Mouse (Mus musculus): ENCODE measurements at regions not wholly inside any gene's neighbourhood (a gene's known extent, or its start where the extent isn't known, plus 50 kb on each side); places are given as distances from the start of the nearest gene placed in this dataset.
A peak's percentile ranks its signal among the peaks of the same experiment; 100 is the strongest.

DNA sequence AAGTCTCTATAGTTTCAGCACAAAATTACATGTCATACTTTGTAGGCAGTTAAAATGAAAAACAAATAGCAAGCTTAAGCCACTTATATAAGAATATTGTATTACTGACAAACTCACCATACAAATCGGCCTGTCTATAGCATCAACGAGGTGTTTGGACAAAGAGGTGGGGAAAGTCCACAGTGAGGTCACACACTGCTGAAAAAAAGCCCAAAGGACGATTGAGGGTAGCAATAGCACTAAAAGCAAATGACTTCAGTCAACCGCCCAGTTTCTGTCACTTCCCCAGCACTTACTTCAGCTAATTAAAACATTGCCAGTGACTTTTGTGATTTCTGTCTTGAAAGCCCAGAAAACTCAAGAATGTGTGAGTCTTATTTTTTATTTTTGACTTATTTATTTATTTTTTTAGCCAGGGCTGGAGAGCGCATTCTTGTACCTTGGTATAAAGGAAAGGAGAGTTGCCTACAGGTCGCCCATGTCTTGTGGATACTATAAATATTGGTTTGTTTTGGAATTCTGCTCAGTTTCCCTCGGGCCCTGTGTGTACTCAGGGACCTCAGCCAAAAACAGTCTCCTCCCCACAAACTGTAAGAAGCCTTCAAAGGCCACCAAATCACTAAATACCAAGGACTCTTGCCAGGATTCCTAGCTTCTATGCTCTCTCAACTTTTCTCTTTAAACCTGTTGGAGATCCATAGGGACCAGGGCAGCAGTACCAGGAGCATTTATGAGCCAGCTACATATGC is 71.2 kb upstream of the 4933415F23Rik start:
- Histone ChIP-seq H3K9ac (replicated peaks) (no peak overlapping the region), H3K4me3 (replicated peaks) (no peak overlapping the region), H3K36me3 (no peaks in the 10 kb centered on the region), H3K27me3 (replicated peaks) (no peaks in the 10 kb centered on the region), H3K27ac (replicated peaks) (no peak overlapping the region), H3K9me3 (replicated peaks) (no peaks in the 10 kb centered on the region), H3K4me2 (no peak overlapping the region), H3K4me1 (no peaks in the 10 kb centered on the region)
- WGBS = 68% methylated on average over 7 of the region's 7 CpGs
- ATAC-seq (ENCODE audit: low FRiP score) = no peak

DNA sequence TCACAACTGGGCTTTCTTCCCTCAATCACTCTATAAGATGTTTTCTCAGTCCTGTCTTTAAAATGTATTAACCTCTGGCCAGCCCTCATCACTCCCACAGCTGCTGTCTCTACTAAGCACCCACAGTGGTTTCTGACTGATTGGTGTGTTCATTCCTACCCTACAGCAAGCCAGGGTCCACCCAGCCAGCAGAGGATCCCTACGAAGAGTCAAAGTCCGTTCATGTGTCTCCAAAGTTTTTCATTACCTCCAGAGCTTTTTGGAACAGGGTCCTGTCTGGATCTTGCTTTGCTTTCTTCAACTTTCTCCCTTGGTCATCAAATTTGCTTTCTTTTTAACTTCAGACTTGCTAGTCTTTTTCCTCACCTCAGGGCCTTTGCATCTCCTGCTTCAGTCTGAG is 69.3 kb upstream of the 4933415F23Rik start:
- Histone ChIP-seq H3K36me3 (no peaks in the 10 kb centered on the region), H3K4me1 (no peaks in the 10 kb centered on the region), H3K9me3 (replicated peaks) (no peaks in the 10 kb centered on the region), H3K4me2 (no peak overlapping the region), H3K27me3 (replicated peaks) (no peaks in the 10 kb centered on the region), H3K4me3 (replicated peaks) (no peak overlapping the region), H3K9ac (replicated peaks) (no peak overlapping the region), H3K27ac (replicated peaks) (no peak overlapping the region)
- 98% methylated on average over 2 of the region's 2 CpGs for WGBS
- no peak for ATAC-seq (ENCODE audit: low FRiP score)

DNA sequence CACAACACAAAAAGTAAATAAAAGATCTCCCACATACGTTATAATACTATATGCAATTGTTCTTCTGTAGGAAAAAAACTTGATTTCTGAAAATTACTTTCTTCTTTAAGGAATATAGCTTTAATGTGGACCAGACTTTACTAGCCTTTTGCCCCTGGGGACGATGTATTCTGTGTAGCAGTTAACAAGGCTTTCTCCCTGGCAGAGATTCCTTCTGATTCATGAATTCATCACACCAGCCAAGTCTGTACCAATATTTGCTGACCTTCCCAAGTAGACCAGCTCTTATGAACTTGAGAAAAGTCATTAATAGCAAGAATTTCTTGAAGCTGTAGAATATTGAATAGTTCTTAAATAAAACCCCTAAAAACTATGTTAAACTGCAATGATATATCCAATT is 68.7 kb upstream of the 4933415F23Rik start:
- 89% methylated on average over 2 of the region's 2 CpGs for WGBS
- H3K36me3 ChIP-seq = no peaks in the 10 kb centered on the region
- no peaks in the 10 kb centered on the region for H3K4me1 ChIP-seq
- no peak for ATAC-seq (ENCODE audit: low FRiP score)
- H3K4me2 ChIP-seq = no peak overlapping the region
- H3K9ac ChIP-seq (replicated peaks) = no peak overlapping the region
- no peak overlapping the region for H3K27ac ChIP-seq (replicated peaks)
- no peaks in the 10 kb centered on the region for H3K9me3 ChIP-seq (replicated peaks)
- H3K27me3 ChIP-seq (replicated peaks) = no peaks in the 10 kb centered on the region
- no peak overlapping the region for H3K4me3 ChIP-seq (replicated peaks)

DNA sequence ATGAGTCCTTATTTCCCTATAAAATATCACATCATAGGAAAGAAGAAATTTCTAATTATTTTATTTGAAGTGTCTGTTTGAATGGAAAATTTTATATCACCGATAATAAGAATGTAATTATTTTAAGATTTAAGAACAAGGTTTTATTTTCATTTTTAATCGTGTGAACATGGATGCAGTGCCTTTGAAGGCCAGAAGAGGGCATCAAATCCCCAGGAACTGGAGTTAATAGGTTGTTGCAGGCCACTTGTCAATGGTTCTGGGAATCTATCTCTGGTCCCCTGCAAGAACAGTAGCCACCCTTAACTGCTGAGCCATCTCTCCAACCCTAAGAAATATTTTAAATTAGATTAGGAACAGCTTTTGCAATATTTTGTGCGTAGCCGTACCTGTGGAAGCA is 66.5 kb upstream of the 4933415F23Rik start:
- 88% methylated on average over 4 of the region's 4 CpGs for WGBS
- Histone ChIP-seq H3K4me3 (replicated peaks) (no peak overlapping the region), H3K27me3 (replicated peaks) (no peaks in the 10 kb centered on the region), H3K27ac (replicated peaks) (no peak overlapping the region), H3K4me2 (no peak overlapping the region), H3K9me3 (replicated peaks) (no peaks in the 10 kb centered on the region), H3K4me1 (no peaks in the 10 kb centered on the region), H3K36me3 (no peaks in the 10 kb centered on the region), H3K9ac (replicated peaks) (no peak overlapping the region)
- ATAC-seq (ENCODE audit: low FRiP score) = no peak

DNA sequence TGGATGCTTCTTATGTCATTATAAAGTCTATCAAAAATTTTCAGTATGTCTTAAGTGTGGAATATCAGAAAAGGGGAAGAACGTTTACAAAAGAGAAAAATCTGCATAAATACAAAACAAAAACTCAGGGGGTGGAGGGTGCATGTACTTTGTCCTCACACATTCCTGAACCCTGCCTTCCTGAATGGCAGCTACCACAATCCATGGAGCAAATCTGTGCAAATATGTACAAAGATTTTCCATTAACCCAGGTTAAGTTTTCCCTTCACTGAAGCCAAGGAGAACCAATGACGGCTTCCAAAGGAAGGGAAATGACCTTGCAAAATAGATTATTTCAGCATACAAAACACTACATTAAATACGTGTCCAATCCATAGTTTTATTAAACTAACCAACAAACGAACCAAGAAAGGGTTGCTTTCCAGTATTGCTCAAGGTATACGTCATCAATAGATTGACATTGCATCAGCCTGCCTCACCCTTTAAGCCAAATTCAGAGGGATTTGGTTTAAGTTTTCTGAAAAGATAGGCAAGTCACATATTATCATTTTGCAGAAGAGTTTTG is 61.4 kb upstream of the 4933415F23Rik start:
- H3K9ac ChIP-seq (replicated peaks) = no peak overlapping the region
- no peaks in the 10 kb centered on the region for H3K27me3 ChIP-seq (replicated peaks)
- no peak overlapping the region for H3K27ac ChIP-seq (replicated peaks)
- 85% methylated on average over 5 of the region's 5 CpGs for WGBS
- no peak for ATAC-seq (ENCODE audit: low FRiP score)
- H3K4me2 ChIP-seq = no peak overlapping the region
- no peaks in the 10 kb centered on the region for H3K4me1 ChIP-seq
- H3K36me3 ChIP-seq = no peaks in the 10 kb centered on the region
- no peak overlapping the region for H3K4me3 ChIP-seq (replicated peaks)
- H3K9me3 ChIP-seq (replicated peaks) = no peaks in the 10 kb centered on the region

DNA sequence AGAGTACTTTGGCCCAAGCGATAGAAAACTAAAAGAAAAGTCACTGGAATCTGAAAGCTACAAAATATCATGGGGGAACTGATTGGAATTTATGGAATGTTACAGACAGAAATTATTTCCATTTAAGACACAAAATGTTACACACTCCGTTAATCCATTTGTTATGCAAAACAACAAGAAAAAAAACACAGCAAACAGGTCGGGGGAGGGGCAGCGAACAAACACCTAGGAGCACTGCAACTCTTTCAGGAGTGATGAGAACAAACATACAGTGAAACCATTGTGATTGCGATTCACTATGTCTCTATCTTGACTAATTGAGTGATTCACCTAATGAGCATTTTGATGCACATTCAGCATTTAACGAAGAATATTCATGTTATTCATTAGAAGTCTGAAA is 60.7 kb upstream of the 4933415F23Rik start:
- H3K9me3 ChIP-seq (replicated peaks) = no peaks in the 10 kb centered on the region
- no peak overlapping the region for H3K27ac ChIP-seq (replicated peaks)
- H3K4me1 ChIP-seq = no peaks in the 10 kb centered on the region
- no peaks in the 10 kb centered on the region for H3K36me3 ChIP-seq
- no peak overlapping the region for H3K4me2 ChIP-seq
- no peaks in the 10 kb centered on the region for H3K27me3 ChIP-seq (replicated peaks)
- WGBS = 81% methylated on average over 6 of the region's 6 CpGs
- no peak overlapping the region for H3K9ac ChIP-seq (replicated peaks)
- no peak overlapping the region for H3K4me3 ChIP-seq (replicated peaks)
- ATAC-seq (ENCODE audit: low FRiP score) = no peak

MicroRNA genes in the stretch of these regions (microRNA counts, 519-probe panel; counts per million panel counts)
- microRNA mmu-miR-30a (3,393 counts per million, percentile 82 among the panel's probes with 10 or more counts), microRNA mmu-miR-30c (3,896 counts per million, percentile 92 among the panel's probes with 10 or more counts)

Small RNA genes in the stretch of these regions (microRNA-seq; reads per million reads assigned to microRNA genes)
- gene Mir30a (8,192 reads per million, percentile 96 among the genes with 10 or more reads in this experiment), gene Mir30c-2 (32.2 reads per million, percentile 37 among the genes with 10 or more reads in this experiment)

Measured in neural tube, embryonic 15.5 days (tissue).